Comparison of ENCODE assay signal across 15 mouse cellular contexts in genomic region chrX:99318141-99318540, GRCm38 (mm10).
DNase-seq lines count a peak whose midpoint lies in the region; ATAC-seq and TF ChIP-seq lines count a peak whose summit lies in the region.
"Had no signal": no experiment of that assay in that cellular context is flagged by ENCODE, and none has a peak within 500 bp of the region (broad histone marks: within the 10 kb centered on the region; RNA-seq: fewer than 3 reads in every experiment).

No protein-coding gene starts in this region.

- DNase-seq in forebrain, embryonic 14.5 days (ENCODE audit: low spot score): peak; percentile 50
- DNase-seq in Patski (ENCODE audit: low read depth, low spot score): no peak
- peak; percentile 39 to 44 for DNase-seq in cerebellum, postnatal 25 days
- no peak for DNase-seq in B cell, adult 2 months
- no peak for DNase-seq in urinary bladder, postnatal 36 days (ENCODE audit: low spot score in 2 of 2)
- no peak for DNase-seq in frontal cortex, postnatal 25 days (ENCODE audit: low spot score in 2 of 2)
- DNase-seq: adrenal gland, postnatal 14 days; lung, postnatal 10 days had no signal

- POLR2A ChIA-PET in Patski (lab: Charles Lee): interaction anchor here (0.7 kb wide), 1 partner anchor 153 kb away, joined by 3 read pairs; no protein-coding TSS in a partner anchor

- no peaks in the 10 kb centered on the region for H3K27me3 ChIP-seq in forebrain, embryonic 14.5 days (replicated peaks; ENCODE audit: control insufficient read depth, insufficient read depth, low read length)
- no peaks in the 10 kb centered on the region for H3K27me3 ChIP-seq in forebrain, embryonic 16.5 days (replicated peaks; ENCODE audit: control insufficient read depth, insufficient read depth, low read length)
- peaks cover 7% of the 10 kb centered on the region for H3K27me3 ChIP-seq in Patski
- H3K27me3 ChIP-seq in kidney, embryonic 15.5 days: peaks cover 30% of the 10 kb centered on the region

- ATAC-seq in forebrain, embryonic 14.5 days: no peak
- no peak for ATAC-seq in forebrain, embryonic 16.5 days
- peak; percentile 22 for ATAC-seq in Patski
- no peak for ATAC-seq in kidney, embryonic 15.5 days (replicated peaks; ENCODE audit: low FRiP score)
- ATAC-seq: intestine, embryonic 16.5 days; liver, embryonic 12.5 days had no signal

- no peaks in the 10 kb centered on the region for H3K9me3 ChIP-seq in forebrain, embryonic 14.5 days (replicated peaks; ENCODE audit: control insufficient read depth, low read length)
- H3K9me3 ChIP-seq in forebrain, embryonic 16.5 days (ENCODE audit: control insufficient read depth, low read length): no peaks in the 10 kb centered on the region
- H3K9me3 ChIP-seq in kidney, embryonic 15.5 days (replicated peaks): no peaks in the 10 kb centered on the region
- H3K9me3 ChIP-seq: G1E; heart, embryonic 13.5 days; liver, embryonic 12.5 days; neural tube, embryonic 15.5 days had no signal

- H3K4me2 ChIP-seq in forebrain, embryonic 14.5 days (ENCODE audit: low read length): no peak overlapping the region
- H3K4me2 ChIP-seq in forebrain, embryonic 16.5 days (ENCODE audit: low read length): no peak overlapping the region
- H3K4me2 ChIP-seq in kidney, embryonic 15.5 days: no peak overlapping the region
- H3K4me2 ChIP-seq: heart, embryonic 13.5 days; liver, embryonic 12.5 days; neural tube, embryonic 15.5 days had no signal

- H3K36me3 ChIP-seq in forebrain, embryonic 14.5 days (ENCODE audit: control insufficient read depth, insufficient read depth, low read length): no peaks in the 10 kb centered on the region
- no peaks in the 10 kb centered on the region for H3K36me3 ChIP-seq in forebrain, embryonic 16.5 days (ENCODE audit: control insufficient read depth, insufficient read depth)
- no peaks in the 10 kb centered on the region for H3K36me3 ChIP-seq in kidney, embryonic 15.5 days
- H3K36me3 ChIP-seq: G1E; heart, embryonic 13.5 days; liver, embryonic 12.5 days; neural tube, embryonic 15.5 days had no signal

- H3K9ac ChIP-seq in forebrain, embryonic 14.5 days (ENCODE audit: low read length): no peak overlapping the region
- no peak overlapping the region for H3K9ac ChIP-seq in forebrain, embryonic 16.5 days (replicated peaks; ENCODE audit: low read depth, low read length)
- no peak overlapping the region for H3K9ac ChIP-seq in kidney, embryonic 15.5 days
- H3K9ac ChIP-seq: heart, embryonic 13.5 days; liver, embryonic 12.5 days; neural tube, embryonic 15.5 days had no signal

- peaks cover 4% of the 10 kb centered on the region; the same call in 1 of the 2 replicates for H3K4me1 ChIP-seq in forebrain, embryonic 14.5 days (ENCODE audit: control insufficient read depth, insufficient read depth, low read length)
- peaks cover 7% of the 10 kb centered on the region; the same call in 1 of the 2 replicates for H3K4me1 ChIP-seq in forebrain, embryonic 16.5 days (replicated peaks; ENCODE audit: control insufficient read depth, insufficient read depth, low read length)
- peaks cover 35% of the 10 kb centered on the region for H3K4me1 ChIP-seq in kidney, embryonic 15.5 days
- H3K4me1 ChIP-seq: liver, embryonic 12.5 days; neural tube, embryonic 15.5 days had no signal

- CTCF ChIA-PET in Patski (lab: Charles Lee): interaction anchor here (1.7 kb wide), 1 partner anchor 18 kb away, joined by 4 read pairs; no protein-coding TSS in a partner anchor

- TF ChIP-seq CTCF in Patski (IDR thresholded peaks at IDR 0.05): no peak

- in situ Hi-C loops in Patski (cut with MboI; ENCODE audit: low pct_unique_long_range_greater_than_20kb): no loop called here

- WGBS in forebrain, embryonic 14.5 days: 65% methylated on average over 8 of the region's 8 CpGs
- WGBS in forebrain, embryonic 16.5 days: 52% methylated on average over 8 of the region's 8 CpGs
- WGBS in kidney, embryonic 15.5 days: 55% methylated on average over 8 of the region's 8 CpGs

- no peak overlapping the region for H3K4me3 ChIP-seq in forebrain, embryonic 14.5 days (ENCODE audit: low read depth, low read length)
- no peak overlapping the region for H3K4me3 ChIP-seq in forebrain, embryonic 16.5 days (replicated peaks; ENCODE audit: low read length)
- H3K4me3 ChIP-seq in kidney, embryonic 15.5 days (replicated peaks): no peak overlapping the region
- H3K4me3 ChIP-seq: heart, embryonic 13.5 days; liver, embryonic 12.5 days; neural tube, embryonic 15.5 days had no signal

- H3K27ac ChIP-seq in forebrain, embryonic 14.5 days (ENCODE audit: low read depth, low read length): no peak overlapping the region
- H3K27ac ChIP-seq in forebrain, embryonic 16.5 days (ENCODE audit: low read length): no peak overlapping the region
- H3K27ac ChIP-seq in kidney, embryonic 15.5 days: peak overlapping the region; percentile 78
- H3K27ac ChIP-seq: heart, embryonic 13.5 days; liver, embryonic 12.5 days; neural tube, embryonic 15.5 days had no signal

Comparison
In these comparisons a context has a peak if more than half of its experiments do, and no peak if none do; other contexts are left out.
1. DNase-seq: peak in forebrain, embryonic 14.5 days (single experiment) and cerebellum, postnatal 25 days (2 of 2); none in Patski (single experiment), B cell, adult 2 months (0 of 2), urinary bladder, postnatal 36 days (0 of 2) and frontal cortex, postnatal 25 days (0 of 2).